Mouse (Mus musculus): Measurements from ENCODE around the gene Fbxl4. TPM values are rescaled to one million over a fixed set of nuclear protein-coding genes. Genes with fewer than 3 reads are reported as not detected.

Fbxl4 gene
- polyA plus RNA-seq (2021; fragmentation: Nextera tagmentation) = 24.5 and 33.5 TPM in 2 replicates
- long read RNA-seq, experiment 1, transcript Fbxl4-201 (9 exons, 2,546 nt) = major isoform, 71 of 147 reads
- long read RNA-seq, experiment 1, partial matches to known transcripts = 5 of 147 reads
- long read RNA-seq, experiment 1, other reads (novel, unspliced or antisense) = 67 of 147 reads
- long read RNA-seq, experiment 2, transcript Fbxl4-201 (9 exons, 2,546 nt) = major isoform, 19 of 44 reads
- long read RNA-seq, experiment 2, partial matches to known transcripts = 11 of 44 reads
- long read RNA-seq, experiment 2, other reads (novel, unspliced or antisense) = 14 of 44 reads

DNA sequence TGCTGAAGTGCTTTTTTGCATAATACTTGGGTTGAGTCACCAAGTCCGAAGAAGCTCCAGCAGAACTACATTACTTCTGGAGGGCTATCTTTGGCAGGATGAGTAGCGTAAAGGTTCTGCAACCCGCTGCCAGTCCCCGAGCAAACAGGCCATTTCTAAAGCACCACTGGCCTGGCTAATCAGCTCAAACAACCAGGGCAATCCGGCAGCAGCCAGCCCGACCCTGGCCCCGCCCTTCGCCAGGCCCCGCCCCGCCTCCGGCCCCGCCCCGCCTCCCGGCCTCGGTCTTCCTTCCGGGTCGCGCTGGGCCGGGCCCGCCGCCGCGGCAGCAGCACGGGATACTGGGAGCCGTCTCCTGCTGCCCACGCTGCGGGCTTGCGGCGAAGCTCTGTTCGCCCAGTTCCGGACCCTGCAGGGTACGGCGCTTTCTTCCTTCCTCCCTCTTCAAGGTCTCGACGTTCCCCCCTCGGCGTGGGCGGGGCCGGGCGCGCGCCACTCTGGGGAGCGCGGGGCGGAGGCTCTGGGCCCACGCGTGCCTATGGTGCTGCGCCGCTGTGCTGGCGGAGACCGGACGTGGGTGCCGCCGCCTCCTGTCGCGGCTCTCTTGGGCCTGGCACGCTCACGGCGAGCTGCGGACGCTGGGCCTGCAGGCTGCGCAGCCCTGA is at the start of gene Fbxl4:
Fbxl4 (plus strand) TSS at position 278 of the 665 bp plus-strand sequence.

Other genes starting within 250 kb of the Fbxl4 start
- gene Pou3f2, start 130.8 kb downstream of the Fbxl4 start, polyA plus RNA-seq (2021; fragmentation: Nextera tagmentation) = 3.6 and 5.6 TPM in 2 replicates